Mouse (Mus musculus) small intestine, adult 2 months (tissue): ENCODE results near the gene Sema6b. TPM values are rescaled to one million over a fixed set of nuclear protein-coding genes. Genes with fewer than 3 reads are reported as not detected.

ENCODE experiments used
- H3K27ac ChIP-seq: fragments of 200-500 bp; 2 replicates; pipeline ENCODE4 v1.5.1; 2012; ENCODE audit warnings: low read depth, low read length, control low read depth, inconsistent platforms; ENCODE audit not compliant: insufficient read depth
- H3K27me3 ChIP-seq: fragments of 200-500 bp; 2 replicates; pipeline ENCODE4 v1.6.1; 2012; ENCODE audit warnings: mild to moderate bottlenecking, moderate library complexity, low read length, inconsistent platforms; ENCODE audit not compliant: control insufficient read depth, insufficient read depth
- H3K36me3 ChIP-seq: fragments of 200-500 bp; 2 replicates; pipeline ENCODE4 v1.6.1; 2012; ENCODE audit warnings: mild to moderate bottlenecking, low read length, control low read depth, inconsistent platforms; ENCODE audit not compliant: control insufficient read depth, insufficient read depth
- H3K4me1 ChIP-seq: fragments of 200-500 bp; 2 replicates; pipeline ENCODE4 v1.6.1; 2012; ENCODE audit warnings: low read length, inconsistent platforms, mixed read lengths; ENCODE audit not compliant: control insufficient read depth, insufficient read depth, insufficient read length
- H3K4me3 ChIP-seq: fragments of 200-500 bp; 2 replicates; pipeline ENCODE4 v1.5.1; 2012; ENCODE audit warnings: low read depth, mild to moderate bottlenecking, control low read depth, inconsistent platforms, low read length, moderate library complexity
- CTCF ChIP-seq: fragments of 200-500 bp; IDR thresholded peaks from 2 replicates; pipeline ENCODE4 v1.5.1; 2012; ENCODE audit warnings: low read depth, mild to moderate bottlenecking, control low read depth, inconsistent platforms, low read length, moderate library complexity, mixed read lengths; ENCODE audit not compliant: insufficient replicate concordance, insufficient read length; ENCODE audit errors: extremely low read depth
- POLR2A ChIP-seq: fragments of 200-500 bp; IDR thresholded peaks from 2 replicates; pipeline ENCODE4 v1.6.1; 2012; ENCODE audit warnings: low read depth, mild to moderate bottlenecking, control low read depth, inconsistent platforms, low read length, moderate library complexity
- WGBS: fragments of 180-500 bp; shearing (Covaris S2); methylation state at CpG from one replicate; pipeline ENCODE4 v1.1.7; 2018; 5-methylcytosine and 5-hydroxymethylcytosine counted together
- polyA plus RNA-seq: library from polyadenylated mRNA; depleted of rRNA; stranded (reverse); fragments of >200 nt; gene quantifications from 2 replicates; pipeline ENCODE4 v1.2.3, GENCODE M21; 2012

Sema6b gene
- polyA plus RNA-seq, 1 experiment: 12.2 TPM

DNA sequence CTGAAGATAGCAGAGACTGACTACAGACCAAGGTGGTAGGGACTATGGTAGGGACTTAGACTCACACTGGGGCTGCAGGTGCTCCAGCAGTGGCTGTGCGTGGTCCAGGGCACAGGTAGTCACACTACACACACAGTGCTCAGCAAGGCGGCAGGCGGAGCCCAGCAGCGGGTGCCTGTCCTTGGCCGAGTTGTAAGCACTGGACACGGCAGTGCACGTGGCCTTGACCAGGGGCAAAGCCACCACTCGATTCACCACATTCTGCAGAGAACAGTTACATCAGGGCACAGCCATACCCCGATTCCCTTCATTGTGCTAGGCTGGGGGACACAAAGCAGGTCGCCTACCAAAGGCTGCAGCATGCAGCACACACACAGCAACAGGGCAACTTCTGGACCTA is 23.9 kb downstream of the Sema6b start:
- Histone ChIP-seq H3K36me3 (no peaks in the 10 kb centered on the region), H3K27ac (no peak overlapping the region), H3K4me1 (peaks cover 17% of the 10 kb centered on the region), H3K4me3 (no peak overlapping the region), H3K27me3 (no peaks in the 10 kb centered on the region)
- WGBS: 63% methylated on average over 10 of the region's 10 CpGs
- TF ChIP-seq CTCF: no peak

- no peaks in the 10 kb centered on the region for H3K27me3 ChIP-seq
- H3K4me3 ChIP-seq: no peak overlapping the region
- no peak overlapping the region for H3K27ac ChIP-seq
- H3K4me1 ChIP-seq: peaks cover 7% of the 10 kb centered on the region; the same call in 1 of the 2 replicates
- TF ChIP-seq CTCF (no peak), POLR2A (no peak)
- no peaks in the 10 kb centered on the region for H3K36me3 ChIP-seq
- 90% methylated on average over 3 of the region's 3 CpGs for WGBS
Measured at GRCm38 (mm10) chr17:56112743-56113142, 27.4 kb downstream of the Sema6b start.

- Histone ChIP-seq H3K27me3 (no peaks in the 10 kb centered on the region), H3K36me3 (no peaks in the 10 kb centered on the region), H3K4me1 (no peaks in the 10 kb centered on the region), H3K4me3 (no peak overlapping the region), H3K27ac (no peak overlapping the region)
- no peak for TF ChIP-seq POLR2A
- peak; percentile 88 for TF ChIP-seq CTCF
- WGBS: 50% methylated on average over 5 of the region's 5 CpGs
Measured at GRCm38 (mm10) chr17:56111864-56112263, 28.3 kb downstream of the Sema6b start.

- WGBS: 61% methylated on average over 1 of the region's 1 CpGs
- no peak overlapping the region for H3K27ac ChIP-seq
- H3K4me3 ChIP-seq: no peak overlapping the region
- no peaks in the 10 kb centered on the region for H3K36me3 ChIP-seq
- no peak for TF ChIP-seq POLR2A
- no peak for TF ChIP-seq CTCF
- H3K4me1 ChIP-seq: no peaks in the 10 kb centered on the region
- H3K27me3 ChIP-seq: no peaks in the 10 kb centered on the region
Measured at GRCm38 (mm10) chr17:56111021-56111420, 29.1 kb downstream of the Sema6b start.

GRCm38 (mm10) chr17:56110571-56110970 is 29.6 kb downstream of the Sema6b start:
- WGBS: 66% methylated on average over 4 of the region's 4 CpGs
- no peaks in the 10 kb centered on the region for H3K27me3 ChIP-seq
- no peak overlapping the region for H3K4me3 ChIP-seq
- no peaks in the 10 kb centered on the region for H3K4me1 ChIP-seq
- H3K27ac ChIP-seq: no peak overlapping the region
- H3K36me3 ChIP-seq: no peaks in the 10 kb centered on the region
- no peak for TF ChIP-seq POLR2A
- no peak for TF ChIP-seq CTCF

GRCm38 (mm10) chr17:56109219-56110051 is 30.7 kb downstream of the Sema6b start, which contains the start of gene Plin4:
Gene Plin4, minus strand, starts transcription at chr17:56109803.
- Histone ChIP-seq H3K4me3 (peak within 1 kb of the TSS; percentile 31), H3K36me3 (no peaks in the 10 kb centered on the region), H3K27me3 (no peaks in the 10 kb centered on the region), H3K27ac (peak within 1 kb of the TSS; percentile 22), H3K4me1 (no peaks in the 10 kb centered on the region)
- 67% methylated on average over 10 of the region's 10 CpGs for WGBS
- TF ChIP-seq CTCF (no peak), POLR2A (no peak)

DNA sequence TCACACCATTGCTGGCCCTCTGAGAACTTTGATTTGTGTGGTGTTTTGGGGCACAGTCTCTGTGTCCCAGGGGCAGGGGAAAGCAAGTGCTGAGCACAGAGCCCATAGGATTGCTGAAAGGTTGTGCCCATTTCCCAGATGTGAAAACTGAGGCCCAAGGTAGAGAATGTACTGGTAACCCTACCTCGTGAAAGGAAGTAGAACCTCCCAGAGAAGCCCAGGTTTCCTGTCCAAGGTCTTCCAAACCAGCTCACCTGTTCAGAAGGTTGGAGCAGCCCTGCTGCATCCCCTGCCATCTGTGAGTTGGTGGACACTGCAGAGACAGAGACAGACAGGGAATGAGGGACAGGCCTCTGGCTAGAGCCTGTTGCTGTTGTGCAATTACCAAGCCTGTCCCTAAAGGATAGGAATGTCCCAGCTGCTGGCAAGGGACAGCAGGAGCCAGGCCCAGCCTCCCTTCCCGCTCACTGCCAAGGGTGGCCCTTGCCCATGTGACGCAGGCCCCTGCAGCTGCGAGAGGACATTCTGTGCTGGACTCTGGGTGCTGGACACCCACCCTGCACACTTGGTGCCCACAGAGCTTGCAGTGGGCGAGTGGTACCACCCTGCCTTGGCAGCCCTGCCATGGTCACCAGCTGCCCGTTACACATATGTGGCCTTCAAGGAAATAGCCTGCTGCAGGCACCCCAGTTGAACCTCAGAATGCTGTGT is 31.7 kb downstream of the Sema6b start:
- TF ChIP-seq CTCF: no peak
- no peak for TF ChIP-seq POLR2A
- no peak overlapping the region; the same call in 1 of the 2 replicates for H3K27ac ChIP-seq

More for the DNA sequence above, 31.7 kb downstream of the Sema6b start:
- WGBS: 68% methylated on average over 6 of the region's 6 CpGs
- no peaks in the 10 kb centered on the region for H3K4me1 ChIP-seq
- peak overlapping the region; percentile 31; the same call in 1 of the 2 replicates for H3K4me3 ChIP-seq
- H3K36me3 ChIP-seq: no peaks in the 10 kb centered on the region
- H3K27me3 ChIP-seq: no peaks in the 10 kb centered on the region
